Mouse (Mus musculus): ENCODE measurements around the gene Stxbp6. TPM values are rescaled to one million over a fixed set of nuclear protein-coding genes. Genes with fewer than 3 reads are reported as not detected.

The Stxbp6 gene
- polyA plus RNA-seq, 2 experiments: 10.2 to 14.9 TPM

- WGBS: 77% methylated on average over 6 of the region's 6 CpGs
- Histone ChIP-seq H3K4me3 (replicated peaks; ENCODE audit: low read length) (no peak overlapping the region), H3K9ac (ENCODE audit: low read depth, low read length, severe bottlenecking) (no peak overlapping the region), H3K27me3 (ENCODE audit: control insufficient read depth, insufficient read depth, low read length) (no peaks in the 10 kb centered on the region), H3K27ac (replicated peaks; ENCODE audit: low read depth, low read length) (no peak overlapping the region), H3K36me3 (ENCODE audit: control insufficient read depth, insufficient read depth, low read length) (no peaks in the 10 kb centered on the region), H3K9me3 (ENCODE audit: control insufficient read depth, low read length) (no peaks in the 10 kb centered on the region), H3K4me2 (replicated peaks; ENCODE audit: low read depth, low read length, severe bottlenecking) (no peak overlapping the region), H3K4me1 (ENCODE audit: control insufficient read depth, insufficient read depth, low read length) (no peaks in the 10 kb centered on the region)
- DNase-seq (ENCODE audit: low spot score) (no peak), ATAC-seq (ENCODE audit: low FRiP score, low read depth) (no peak)
- no peak for TF ChIP-seq POLR2A (IDR thresholded peaks at IDR 0.05; ENCODE audit: borderline replicate concordance, extremely low read depth, insufficient read depth, insufficient read length)
These were observed 184.7 kb downstream of the Stxbp6 start for GRCm38 (mm10) chr12:44889677-44890393.

DNA sequence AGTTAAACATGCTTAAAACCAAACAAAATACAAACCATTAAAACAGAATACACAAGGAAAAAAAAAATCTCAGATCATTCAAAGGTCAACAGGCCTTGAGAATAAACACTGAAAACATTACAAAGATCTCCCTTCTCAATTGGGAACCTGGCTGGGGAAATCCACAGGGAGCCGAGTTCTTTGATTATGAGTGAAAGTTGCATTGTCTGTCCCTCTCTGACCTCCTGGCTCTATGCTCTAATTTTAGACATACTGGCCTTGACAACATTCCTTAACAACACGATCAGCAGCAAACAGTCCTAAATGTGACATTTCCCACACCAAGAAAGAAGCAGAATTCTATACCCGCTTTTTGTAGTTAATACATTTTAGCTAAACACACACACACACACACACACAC lies 187.7 kb downstream of the Stxbp6 start:
- Histone ChIP-seq H3K4me1 (ENCODE audit: control insufficient read depth, insufficient read depth, low read length) (no peaks in the 10 kb centered on the region), H3K9me3 (ENCODE audit: control insufficient read depth, low read length) (no peaks in the 10 kb centered on the region), H3K36me3 (ENCODE audit: control insufficient read depth, insufficient read depth, low read length) (no peaks in the 10 kb centered on the region), H3K4me2 (replicated peaks; ENCODE audit: low read depth, low read length, severe bottlenecking) (no peak overlapping the region), H3K4me3 (replicated peaks; ENCODE audit: low read length) (no peak overlapping the region), H3K27me3 (ENCODE audit: control insufficient read depth, insufficient read depth, low read length) (no peaks in the 10 kb centered on the region), H3K9ac (ENCODE audit: low read depth, low read length, severe bottlenecking) (no peak overlapping the region), H3K27ac (replicated peaks; ENCODE audit: low read depth, low read length) (no peak overlapping the region)
- no peak for ATAC-seq (ENCODE audit: low FRiP score, low read depth)
- no peak for DNase-seq (ENCODE audit: low spot score)
- 74% methylated on average over 3 of the region's 3 CpGs for WGBS
- no peak for TF ChIP-seq POLR2A (IDR thresholded peaks at IDR 0.05; ENCODE audit: borderline replicate concordance, extremely low read depth, insufficient read depth, insufficient read length)

DNA sequence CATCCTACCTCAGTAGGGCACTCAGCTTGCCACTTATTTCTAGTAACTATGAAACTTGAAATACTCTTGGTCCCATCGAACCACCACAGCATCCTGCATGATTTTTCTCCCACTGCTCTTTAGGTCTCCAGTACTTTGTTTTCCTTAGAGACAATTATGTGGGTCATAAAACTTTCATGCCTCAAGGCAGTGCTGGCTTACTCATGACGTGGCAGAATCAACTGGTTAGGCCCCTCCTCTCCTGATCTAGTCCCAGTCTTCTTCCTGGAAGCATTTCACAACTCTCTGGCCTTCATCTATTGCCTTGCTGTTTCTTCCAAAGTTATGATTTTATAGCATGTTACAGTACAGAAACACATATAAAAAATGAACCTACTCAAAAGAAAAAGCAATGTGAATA lies 201.8 kb downstream of the Stxbp6 start:
- WGBS: 47% methylated on average over 2 of the region's 2 CpGs

GRCm38 (mm10) chr12:44865442-44865841 lies 209.1 kb downstream of the Stxbp6 start:
- 75% methylated on average over 3 of the region's 3 CpGs for WGBS
- Histone ChIP-seq H3K9me3 (ENCODE audit: control insufficient read depth, low read length) (no peaks in the 10 kb centered on the region), H3K36me3 (ENCODE audit: control insufficient read depth, insufficient read depth, low read length) (no peaks in the 10 kb centered on the region), H3K9ac (ENCODE audit: low read depth, low read length, severe bottlenecking) (no peak overlapping the region), H3K4me1 (ENCODE audit: control insufficient read depth, insufficient read depth, low read length) (peaks cover 5% of the 10 kb centered on the region; the same call in 1 of the 2 replicates), H3K27me3 (ENCODE audit: control insufficient read depth, insufficient read depth, low read length) (no peaks in the 10 kb centered on the region), H3K4me2 (replicated peaks; ENCODE audit: low read depth, low read length, severe bottlenecking) (no peak overlapping the region), H3K4me3 (replicated peaks; ENCODE audit: low read length) (no peak overlapping the region), H3K27ac (replicated peaks; ENCODE audit: low read depth, low read length) (no peak overlapping the region)
- DNase-seq (ENCODE audit: low spot score) (no peak), ATAC-seq (ENCODE audit: low FRiP score, low read depth) (no peak)
- no peak for TF ChIP-seq POLR2A (IDR thresholded peaks at IDR 0.05; ENCODE audit: borderline replicate concordance, extremely low read depth, insufficient read depth, insufficient read length)

More for the DNA sequence above, 201.8 kb downstream of the Stxbp6 start:
- TF ChIP-seq POLR2A (IDR thresholded peaks at IDR 0.05; ENCODE audit: borderline replicate concordance, extremely low read depth, insufficient read depth, insufficient read length): no peak
- Histone ChIP-seq H3K27ac (replicated peaks; ENCODE audit: low read depth, low read length) (no peak overlapping the region), H3K36me3 (ENCODE audit: control insufficient read depth, insufficient read depth, low read length) (no peaks in the 10 kb centered on the region), H3K4me2 (replicated peaks; ENCODE audit: low read depth, low read length, severe bottlenecking) (no peak overlapping the region), H3K9ac (ENCODE audit: low read depth, low read length, severe bottlenecking) (no peak overlapping the region), H3K27me3 (ENCODE audit: control insufficient read depth, insufficient read depth, low read length) (no peaks in the 10 kb centered on the region), H3K4me1 (ENCODE audit: control insufficient read depth, insufficient read depth, low read length) (no peaks in the 10 kb centered on the region), H3K9me3 (ENCODE audit: control insufficient read depth, low read length) (no peaks in the 10 kb centered on the region), H3K4me3 (replicated peaks; ENCODE audit: low read length) (no peak overlapping the region)
- ATAC-seq (ENCODE audit: low FRiP score, low read depth) (no peak), DNase-seq (ENCODE audit: low spot score) (no peak)

DNA sequence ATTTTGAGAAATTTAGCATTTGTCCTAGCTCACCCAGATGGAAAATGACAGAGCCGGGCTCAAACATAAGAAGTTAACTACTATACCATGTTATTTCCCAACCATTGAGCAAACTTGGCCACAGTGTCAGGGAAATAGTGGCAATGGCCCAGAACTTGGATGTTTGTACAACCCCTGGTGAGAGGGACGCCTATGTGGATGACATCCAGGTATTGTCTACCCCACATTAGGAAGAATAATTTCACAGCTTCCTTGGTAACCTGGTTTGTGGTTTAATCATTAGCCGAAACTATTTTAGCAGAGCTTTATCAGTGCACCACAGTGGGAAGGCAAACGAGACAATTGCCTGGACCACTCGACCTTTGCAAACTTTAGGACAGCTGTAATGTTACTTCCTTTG lies 215.1 kb downstream of the Stxbp6 start:
- WGBS: 77% methylated on average over 5 of the region's 5 CpGs
- Histone ChIP-seq H3K9me3 (ENCODE audit: control insufficient read depth, low read length) (no peaks in the 10 kb centered on the region), H3K27ac (replicated peaks; ENCODE audit: low read depth, low read length) (no peak overlapping the region), H3K4me1 (ENCODE audit: control insufficient read depth, insufficient read depth, low read length) (no peaks in the 10 kb centered on the region), H3K9ac (ENCODE audit: low read depth, low read length, severe bottlenecking) (no peak overlapping the region), H3K27me3 (ENCODE audit: control insufficient read depth, insufficient read depth, low read length) (no peaks in the 10 kb centered on the region), H3K4me2 (replicated peaks; ENCODE audit: low read depth, low read length, severe bottlenecking) (no peak overlapping the region), H3K36me3 (ENCODE audit: control insufficient read depth, insufficient read depth, low read length) (no peaks in the 10 kb centered on the region), H3K4me3 (replicated peaks; ENCODE audit: low read length) (no peak overlapping the region)
- ATAC-seq (ENCODE audit: low FRiP score, low read depth) (no peak), DNase-seq (ENCODE audit: low spot score) (no peak)
- no peak for TF ChIP-seq POLR2A (IDR thresholded peaks at IDR 0.05; ENCODE audit: borderline replicate concordance, extremely low read depth, insufficient read depth, insufficient read length)

All from limb, embryonic 14.5 days (tissue).